Mouse (Mus musculus) embryo, embryonic 9.5 days (tissue): ENCODE measurements around the gene Gdf1.
A peak's percentile ranks its signal among the peaks of the same experiment; 100 is the strongest.

Source experiments
- DNase-seq: peaks from one replicate; pipeline ENCODE4 v3.0.0-alpha.2; 2017; ENCODE audit errors: extremely low spot score

Gene Gdf1

DNA sequence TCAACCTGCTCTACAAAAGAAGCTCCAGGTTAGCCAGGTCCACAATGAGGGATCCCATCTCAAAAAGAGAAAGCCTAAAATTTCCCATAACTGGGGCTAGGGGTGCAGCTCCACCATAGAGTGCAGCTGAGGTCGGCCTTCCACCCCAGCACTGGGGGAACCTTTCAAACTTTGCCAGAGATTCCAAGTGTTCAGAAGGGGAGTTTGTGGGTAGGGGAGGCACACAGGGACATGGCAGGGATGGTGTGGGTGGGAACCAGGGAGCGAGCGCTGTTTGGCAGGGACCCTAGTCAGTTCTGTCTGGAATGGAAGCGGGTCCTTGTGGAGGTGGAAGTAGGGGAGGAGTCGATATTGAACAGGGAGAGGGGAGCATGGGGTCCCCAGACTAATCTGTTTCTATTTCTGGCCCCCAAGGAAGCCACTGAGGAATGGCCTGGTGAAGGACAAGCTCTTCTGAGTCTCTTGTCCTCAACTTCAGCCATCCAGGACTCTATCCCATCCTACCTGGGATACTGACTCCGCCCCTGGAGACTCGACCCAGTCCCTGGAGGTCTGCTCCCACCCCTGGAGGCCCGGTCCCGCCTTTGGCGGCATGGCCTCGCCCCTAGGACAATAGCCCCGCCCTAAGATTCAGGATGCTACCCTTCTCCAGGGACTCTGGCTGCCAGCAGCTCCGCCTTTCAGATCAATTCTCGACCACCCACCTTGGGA, at the start of gene Gdf1:
Gdf1 (plus strand) TSS at position 694 of the 711 bp plus-strand sequence.
- peak; percentile 77 for DNase-seq

DNA sequence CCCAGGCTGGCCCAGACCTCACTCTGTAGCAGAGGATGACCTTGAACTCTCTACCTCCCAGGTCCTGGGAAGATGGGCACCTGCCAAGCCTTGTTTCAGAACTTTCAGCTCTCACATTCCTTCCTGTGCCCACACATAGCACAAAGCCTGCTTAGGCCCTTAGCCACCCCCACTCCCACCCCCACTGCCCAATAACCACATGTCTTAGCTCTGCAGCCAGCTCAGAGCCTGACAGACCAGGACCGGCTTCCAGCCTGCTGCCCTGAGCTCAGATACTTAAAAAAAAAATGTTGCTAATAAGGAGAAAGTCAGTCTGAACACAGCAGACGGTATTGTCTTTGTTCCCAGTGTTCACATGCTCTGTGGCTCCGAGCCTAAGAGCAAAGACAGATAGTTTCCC, 48.6 kb upstream of the Gdf1 start:
- DNase-seq = no peak

DNA sequence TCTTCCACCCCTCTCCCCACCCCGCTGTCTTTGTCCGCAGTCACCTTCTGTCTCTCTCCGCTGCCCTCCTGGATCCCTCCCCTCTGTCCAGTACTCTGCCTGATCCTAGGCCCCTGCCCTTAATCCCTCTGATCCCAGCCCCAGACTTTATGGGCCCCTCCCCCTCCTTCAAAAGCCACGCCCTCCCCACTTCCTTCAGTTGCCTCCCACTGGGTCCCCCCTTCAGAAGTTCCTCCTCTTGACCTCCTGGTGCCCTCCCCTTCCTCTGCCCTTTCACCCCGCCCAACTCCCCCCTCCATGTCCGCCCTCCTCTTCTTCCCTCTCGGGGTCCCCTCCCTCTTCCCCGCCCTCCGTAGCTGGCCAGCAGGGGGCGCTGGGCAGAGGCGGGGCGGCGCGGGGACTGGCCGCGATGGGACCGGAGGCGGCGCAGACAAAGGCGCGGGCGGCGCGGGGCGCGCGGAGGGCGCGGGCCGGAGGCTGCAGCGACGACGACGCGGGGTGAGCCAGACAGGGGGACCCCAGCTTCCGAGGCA, 46.9 kb upstream of the Gdf1 start, which contains the start of gene Homer3:
Homer3 (plus strand) TSS at position 225 of the 533 bp plus-strand sequence.
- DNase-seq = peak; percentile 99

DNA sequence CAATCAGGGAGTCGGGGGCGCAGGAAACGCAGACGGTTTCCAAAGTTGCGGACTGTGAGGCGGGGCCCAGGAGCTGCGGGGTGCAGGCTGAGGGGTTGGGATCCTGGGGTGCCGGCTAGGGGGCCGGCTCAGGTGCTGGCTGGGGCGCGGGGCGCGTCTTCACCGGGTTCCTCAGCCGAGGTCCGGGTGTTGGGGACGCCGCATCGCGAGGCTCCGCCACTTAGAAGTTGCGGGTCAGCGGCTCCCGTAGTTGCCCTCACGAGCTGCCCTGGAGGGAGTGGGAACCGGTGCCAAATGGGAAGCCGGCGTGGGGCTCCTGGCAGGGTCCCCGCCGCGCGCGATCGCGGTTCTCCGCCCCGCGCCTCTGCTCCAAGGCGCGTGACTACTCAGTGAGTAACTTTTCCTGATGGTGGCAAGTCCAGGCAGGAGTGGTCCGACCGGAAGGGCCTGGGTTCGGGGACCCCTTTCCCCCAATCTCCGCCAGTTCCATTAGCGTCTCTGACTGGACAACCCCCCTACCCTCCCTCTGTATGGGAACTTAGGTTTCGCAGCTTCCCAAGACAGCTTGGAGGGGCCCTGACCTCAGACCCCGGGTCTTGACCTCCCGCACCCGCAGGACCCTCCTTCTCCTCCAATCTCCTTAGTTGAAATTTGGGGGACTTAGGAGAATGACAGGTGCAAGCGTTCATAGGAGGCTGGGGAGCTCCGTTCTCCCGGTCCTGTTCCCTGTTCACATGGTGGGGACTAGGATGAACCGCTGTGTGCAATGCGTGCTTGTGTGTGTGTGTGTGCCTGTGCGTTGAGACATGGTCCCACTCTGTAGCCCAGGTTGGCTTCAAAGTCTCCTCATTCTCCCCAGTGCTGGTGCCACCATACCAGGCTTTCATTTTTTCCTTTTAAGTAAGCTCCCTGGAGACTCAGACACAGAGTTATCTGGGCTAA, 46.2 kb upstream of the Gdf1 start:
- DNase-seq = peak; percentile 48

DNA sequence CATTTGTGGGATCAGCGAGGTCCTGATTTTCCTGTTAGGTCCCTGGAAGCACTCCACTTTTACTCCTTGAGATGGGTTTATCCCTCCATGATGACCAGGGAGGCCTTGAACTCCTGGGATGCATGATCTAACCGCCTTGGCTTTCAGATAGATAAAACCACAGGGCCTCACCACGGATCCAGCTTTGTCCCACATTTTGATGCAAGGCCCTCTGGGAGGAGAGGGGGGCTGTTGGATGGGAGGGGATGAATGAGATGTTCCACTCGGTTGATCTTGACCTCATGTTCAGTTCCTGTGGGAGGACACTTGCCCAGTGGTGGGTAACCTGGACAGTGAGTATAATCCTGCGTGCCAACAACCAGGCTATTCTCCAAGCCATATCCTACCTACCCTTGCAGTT, 45.2 kb upstream of the Gdf1 start:
- no peak for DNase-seq

DNA sequence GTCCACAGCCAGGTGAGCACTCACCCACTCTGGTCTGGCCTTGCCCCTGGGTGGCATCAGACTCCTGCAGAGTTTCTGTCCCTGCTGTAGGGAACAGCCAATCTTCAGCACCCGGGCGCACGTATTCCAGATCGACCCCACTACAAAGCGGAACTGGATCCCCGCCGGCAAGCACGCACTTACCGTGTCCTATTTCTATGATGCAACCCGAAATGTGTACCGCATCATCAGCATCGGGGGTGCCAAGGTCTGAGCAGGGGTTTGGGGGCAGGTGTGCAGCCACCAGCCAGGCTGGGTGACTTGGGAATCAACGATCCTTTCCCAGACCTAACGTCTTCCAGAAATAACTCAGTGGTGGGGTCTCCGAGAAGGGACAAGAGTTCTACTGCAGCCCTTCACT, 44.3 kb upstream of the Gdf1 start:
- no peak for DNase-seq

DNA sequence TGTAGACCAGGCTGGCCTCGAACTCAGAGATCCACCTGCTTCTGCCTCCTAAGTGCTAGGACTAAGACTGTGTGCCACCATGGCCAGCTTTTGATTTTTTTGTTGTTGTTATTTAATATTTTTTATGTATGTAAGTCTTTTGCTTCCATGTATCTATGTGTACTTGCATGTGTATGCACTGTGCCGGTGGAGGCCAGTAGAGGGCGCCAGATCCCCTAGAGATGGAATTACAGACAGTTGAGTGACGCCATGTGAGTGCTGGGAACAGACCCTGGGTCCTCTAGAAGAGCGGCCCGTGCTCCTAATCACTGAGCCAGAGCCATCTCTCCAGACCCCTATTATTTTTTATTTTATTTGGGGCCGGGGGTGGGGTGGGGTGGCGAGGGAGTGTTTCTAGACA, 42.9 kb upstream of the Gdf1 start:
- no peak for DNase-seq

DNA sequence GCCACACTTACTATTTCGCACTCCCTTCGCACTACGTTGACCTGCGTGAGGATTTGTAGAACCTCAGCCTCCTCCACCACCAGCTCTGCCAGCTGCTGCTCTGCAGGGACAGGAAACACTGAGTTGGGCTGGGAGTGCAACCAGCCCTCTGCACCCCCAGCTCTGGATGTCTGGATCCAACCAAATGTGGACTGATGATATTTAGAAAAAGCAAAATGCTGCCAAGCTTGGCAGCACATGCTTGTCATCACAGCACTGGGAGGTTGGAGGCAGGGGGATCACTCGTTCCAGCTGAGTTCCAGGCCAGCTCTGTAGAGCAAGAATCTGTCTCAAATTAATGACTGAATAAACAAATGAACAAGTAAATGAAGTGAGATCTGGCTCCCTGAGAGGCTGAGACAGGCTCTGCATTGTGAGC, 35.6 kb upstream of the Gdf1 start:
- DNase-seq = no peak

DNA sequence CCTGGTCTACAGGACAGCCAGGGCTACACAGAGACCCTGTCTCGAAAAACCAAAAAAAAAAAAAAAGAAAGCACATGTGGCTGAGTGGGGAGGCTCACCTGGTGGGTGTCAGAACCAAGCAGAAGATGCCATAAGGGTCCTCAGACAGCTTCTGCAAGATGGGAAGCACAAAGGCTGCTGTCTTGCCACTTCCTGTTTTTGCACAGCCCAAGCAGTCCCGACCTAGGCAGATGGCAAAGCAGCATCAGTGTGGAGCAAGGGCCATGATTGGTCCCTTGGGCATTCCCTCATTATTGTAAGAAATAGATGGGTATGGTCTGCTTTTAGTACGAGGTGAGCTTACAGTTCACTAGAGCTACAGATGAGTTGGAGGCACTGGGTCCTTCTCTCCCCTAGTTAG, 28.7 kb upstream of the Gdf1 start:
- no peak for DNase-seq

DNA sequence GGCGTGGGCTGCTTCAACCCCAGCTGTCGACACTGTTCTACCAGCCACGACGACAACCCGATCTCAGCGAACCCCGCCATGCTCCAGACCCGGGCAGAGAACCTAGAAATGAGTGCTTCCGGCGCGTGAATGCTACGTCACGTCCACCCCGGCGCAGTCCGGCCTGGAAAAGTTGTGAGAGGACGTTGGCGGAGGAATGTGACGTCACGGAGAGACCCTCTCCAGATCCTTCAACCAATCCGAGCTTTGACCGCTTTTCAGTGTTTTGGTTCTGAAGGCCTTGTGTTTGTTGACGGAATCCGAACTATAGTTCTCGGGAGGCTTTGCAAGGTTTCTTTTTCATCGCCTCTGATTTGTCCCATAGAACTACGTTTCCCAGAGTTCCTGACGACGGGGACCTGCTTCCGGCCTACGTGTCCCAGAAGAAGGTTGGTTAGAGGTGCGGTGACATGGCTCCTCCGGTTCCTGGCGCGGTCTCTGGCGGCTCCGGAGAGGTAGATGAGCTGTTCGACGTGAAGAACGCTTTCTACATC, 27.2 kb upstream of the Gdf1 start, which contains the start of the genes Ddx49 and Cope:
Ddx49 (minus strand) TSS at position 132 of the 533 bp plus-strand sequence.
Cope (plus strand) TSS at position 161 of the 533 bp plus-strand sequence.
- peak; percentile 95 for DNase-seq

DNA sequence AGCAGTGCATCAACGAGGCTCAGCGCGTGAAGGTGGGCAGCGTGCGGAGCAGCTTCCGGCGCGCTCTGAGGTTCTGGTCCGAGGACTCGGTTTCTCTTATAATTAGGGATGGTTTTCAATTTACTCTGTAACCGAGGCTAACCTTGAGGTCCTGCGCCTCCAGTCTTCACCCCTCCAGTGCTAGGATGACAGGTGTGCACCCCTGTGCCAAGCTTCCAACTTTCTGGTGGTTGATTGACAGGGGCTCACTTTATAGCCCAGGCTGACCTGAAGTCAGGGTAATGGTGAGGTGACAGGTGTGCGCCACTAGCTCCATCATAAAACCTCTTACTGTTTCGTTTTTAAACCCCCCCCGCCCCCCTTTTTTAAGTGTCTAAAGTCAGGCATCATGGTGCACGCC, 26.7 kb upstream of the Gdf1 start:
- DNase-seq = no peak

DNA sequence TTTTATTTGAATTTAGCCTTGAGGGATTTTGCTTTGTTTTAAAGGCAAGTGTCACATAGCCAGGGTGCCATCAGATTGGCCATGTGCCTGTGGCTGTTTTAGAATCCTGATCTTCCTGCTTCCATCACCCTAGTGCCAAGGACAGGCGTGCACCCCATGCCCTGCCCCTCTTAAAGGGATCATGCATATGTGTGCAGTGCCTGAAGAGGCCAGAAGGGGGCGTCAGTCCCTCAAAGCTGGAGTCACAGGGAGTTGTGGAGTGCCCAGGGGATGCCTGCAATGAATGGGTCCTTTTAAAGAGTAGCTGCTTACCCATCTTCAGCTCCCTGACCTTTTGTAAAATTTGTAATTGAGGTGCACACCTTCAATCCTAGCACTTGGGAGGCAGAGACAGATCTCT, 20.3 kb upstream of the Gdf1 start:
- DNase-seq = no peak

DNA sequence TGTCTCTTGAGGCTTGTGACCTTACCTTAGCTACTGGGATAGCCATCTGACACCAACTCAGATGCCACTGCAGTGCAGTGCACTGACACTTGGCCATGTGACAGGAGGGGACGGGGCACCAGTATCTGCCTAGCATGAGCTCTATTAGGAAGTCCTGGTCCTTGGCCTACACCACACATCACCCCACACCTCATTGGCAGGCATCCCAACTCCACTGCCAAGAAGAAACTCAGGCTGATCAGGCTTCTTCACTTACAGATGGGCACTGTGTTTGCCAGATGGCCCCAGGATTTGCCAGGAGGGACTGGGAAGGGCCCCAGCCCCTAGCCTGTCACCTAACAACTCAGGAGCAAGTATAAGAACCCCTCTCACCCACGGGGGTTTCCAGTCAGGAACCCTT, 16.2 kb upstream of the Gdf1 start:
- DNase-seq = no peak

DNA sequence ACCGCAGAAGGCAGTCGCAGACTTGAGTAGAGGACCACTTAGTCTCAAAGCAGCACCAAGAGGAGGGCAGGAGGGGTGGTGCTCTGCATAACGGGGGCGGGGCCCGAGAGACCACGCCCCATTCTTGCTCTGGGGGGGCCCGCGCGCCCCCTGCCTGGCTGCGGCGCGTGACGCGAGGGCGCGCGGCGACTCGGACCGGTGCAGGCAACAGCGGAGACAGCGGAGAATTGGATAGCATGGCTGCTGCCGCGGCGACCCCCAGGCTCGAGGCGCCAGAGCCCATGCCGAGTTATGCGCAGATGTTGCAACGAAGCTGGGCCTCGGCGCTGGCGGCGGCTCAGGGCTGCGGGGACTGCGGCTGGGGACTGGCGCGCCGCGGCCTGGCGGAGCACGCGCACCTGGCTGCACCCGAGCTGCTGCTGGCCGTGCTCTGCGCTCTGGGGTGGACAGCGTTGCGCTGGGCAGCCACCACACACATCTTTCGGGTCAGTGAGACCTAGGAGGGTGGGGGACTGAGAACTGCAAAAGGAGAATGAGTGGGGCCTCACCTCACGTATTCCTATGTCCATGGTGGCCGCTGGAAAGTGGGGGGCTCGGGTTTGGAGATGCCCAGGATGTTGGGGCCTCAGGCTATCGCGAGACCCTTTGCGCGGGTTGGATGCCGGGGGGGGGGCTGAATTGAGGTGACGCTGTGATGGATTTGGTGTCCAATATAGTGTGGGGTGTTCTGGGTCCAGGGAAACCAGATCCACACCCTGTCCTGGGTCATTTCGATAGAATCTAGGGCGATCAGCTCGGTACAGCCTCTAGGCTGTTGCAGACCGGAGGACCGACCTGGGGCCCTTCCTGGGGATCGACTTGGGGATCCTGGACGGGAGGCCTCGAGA, 13.8 kb upstream of the Gdf1 start, which contains the start of gene Cers1:
Cers1 (plus strand) TSS at position 152 of the 887 bp plus-strand sequence.
- DNase-seq = peak; percentile 69

DNA sequence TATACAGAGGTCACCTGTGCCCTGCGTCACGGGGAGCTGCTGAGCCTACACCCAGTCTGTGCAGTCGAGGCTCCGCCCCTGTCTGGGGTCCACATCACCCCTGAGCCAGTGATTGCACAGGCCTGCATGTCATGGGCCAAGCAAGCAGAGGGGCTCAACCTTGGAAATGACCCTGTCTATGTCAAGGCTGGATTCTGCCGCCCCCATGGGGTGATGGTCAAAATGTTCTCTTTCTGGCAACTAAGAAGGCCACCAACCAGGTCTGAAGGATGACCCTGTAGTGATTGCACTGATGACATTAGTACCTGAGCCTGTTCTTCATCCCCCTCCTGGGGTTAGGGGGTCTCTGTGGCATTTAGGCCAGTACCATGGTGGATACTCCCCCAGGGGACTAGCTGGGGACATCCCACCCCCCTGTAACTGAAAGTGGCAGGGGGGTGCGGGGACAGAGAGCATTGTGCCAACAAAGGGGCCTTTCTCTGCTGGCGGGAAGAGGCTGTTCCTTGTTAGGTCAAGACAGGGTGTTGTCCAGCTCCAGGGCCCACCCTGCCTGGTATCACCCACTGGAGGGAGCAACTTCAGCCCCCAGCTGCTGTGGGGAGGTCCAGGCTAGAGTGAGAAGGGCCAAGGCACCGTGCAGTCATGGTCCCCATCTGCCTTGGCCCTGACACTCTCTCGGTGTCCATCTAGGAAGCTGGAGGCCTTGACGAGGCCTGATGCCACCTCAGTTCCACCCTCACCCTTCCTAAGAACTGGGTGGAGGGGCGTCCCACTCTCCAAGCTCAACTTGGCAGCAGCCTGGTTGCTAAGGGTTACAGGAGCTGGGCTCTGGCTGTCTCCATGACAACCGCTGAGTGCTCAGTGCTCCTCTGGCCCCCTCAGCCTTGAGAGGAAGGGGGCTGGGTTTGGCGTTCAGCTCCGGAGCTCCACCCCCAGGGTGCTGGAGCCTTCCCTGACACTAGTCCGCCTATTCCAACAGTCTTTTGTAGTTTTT, 12.8 kb upstream of the Gdf1 start:
- peak; percentile 66 for DNase-seq

DNA sequence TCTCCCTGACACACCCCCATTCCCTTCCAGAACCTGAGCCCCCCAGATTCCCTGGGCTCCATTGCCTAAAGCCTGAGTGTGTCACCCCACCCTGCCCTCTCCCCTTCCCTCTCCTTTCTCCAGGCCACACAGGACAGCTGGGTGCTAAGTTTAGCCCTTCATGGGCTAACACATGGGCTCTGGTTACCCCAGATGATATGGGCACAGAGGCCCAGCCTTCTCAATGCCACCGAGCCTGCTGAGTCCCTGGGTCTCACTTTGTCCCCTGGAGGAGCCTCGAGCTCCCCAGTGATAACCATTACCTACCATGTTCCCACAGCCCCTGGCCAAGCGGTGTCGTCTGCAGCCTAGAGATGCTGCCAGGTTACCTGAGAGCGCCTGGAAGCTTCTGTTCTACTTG, 11.7 kb upstream of the Gdf1 start:
- DNase-seq = no peak

DNA sequence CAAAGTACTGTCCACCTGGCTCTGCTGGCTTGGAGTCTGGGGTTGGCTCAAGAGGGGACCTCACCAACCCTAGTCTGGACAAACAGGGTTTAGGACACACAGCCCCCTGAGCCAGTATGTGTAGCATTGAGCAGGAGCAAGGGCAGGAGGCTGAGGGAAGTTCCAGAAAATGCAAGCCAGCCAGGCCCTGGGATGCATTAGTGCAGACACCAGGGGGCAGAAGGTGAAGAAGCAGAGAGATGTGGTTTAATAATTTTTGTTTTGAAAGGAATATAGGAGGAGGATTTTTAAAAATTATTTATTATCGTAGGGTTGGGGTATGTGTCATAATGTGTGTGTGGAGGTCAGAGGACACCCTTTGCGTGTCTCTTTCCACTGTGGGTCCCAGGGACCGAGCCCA, 5.9 kb upstream of the Gdf1 start:
- no peak for DNase-seq

DNA sequence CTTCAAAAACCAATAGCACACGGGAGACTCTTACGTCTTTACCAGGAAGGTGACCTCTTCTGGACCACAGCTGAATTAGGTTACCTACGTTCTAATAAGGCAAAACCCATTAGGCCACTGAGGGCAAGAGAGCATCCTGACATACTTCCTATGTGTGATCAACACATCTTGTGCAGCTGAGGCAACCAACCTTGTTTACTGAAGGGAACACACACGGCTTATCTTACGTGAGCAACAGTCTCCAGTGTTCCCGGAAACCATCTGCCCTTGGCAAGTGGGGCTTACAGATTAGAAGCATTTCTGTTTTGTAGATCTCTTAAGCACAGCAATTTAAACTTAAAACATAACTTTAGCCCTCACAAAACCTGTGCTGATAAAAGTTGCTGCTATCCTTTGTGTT, 2.1 kb upstream of the Gdf1 start:
- no peak for DNase-seq

DNA sequence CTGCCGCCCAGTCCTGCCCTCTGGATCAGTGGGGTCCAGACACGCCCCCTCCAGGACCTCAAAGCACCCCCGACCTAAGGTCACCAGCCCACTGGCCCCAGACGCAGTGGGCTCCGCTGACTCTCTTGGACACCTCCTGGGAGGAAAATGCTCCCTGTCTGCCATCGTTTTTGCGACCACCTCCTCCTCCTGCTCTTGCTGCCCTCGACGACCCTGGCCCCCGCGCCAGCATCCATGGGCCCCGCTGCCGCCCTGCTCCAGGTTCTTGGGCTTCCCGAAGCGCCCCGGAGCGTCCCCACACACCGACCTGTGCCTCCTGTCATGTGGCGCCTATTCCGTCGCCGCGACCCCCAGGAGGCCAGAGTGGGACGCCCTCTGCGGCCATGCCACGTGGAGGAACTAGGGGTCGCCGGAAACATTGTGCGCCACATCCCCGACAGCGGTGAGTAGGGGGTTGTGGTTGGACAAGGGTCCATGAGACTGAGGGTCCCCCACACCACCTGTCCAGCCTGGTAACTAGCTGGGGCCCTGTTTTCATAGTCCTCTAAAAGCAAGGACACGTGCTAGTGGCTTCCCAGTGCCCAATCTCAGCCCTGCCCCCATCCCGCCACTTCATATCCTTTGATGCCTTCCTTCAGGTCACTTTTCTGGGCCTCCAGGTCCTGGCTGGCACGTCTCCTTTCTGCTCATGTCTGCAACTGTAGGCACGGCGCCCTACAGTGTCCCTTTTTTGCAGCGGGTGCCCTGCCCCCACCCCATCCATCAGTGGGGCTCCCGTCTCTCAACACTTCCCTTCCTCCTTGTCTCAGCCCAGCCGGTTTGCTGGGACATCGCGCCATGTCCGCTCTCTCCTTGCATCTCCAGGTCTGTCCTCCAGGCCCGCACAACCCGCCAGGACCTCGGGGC, 471 bp downstream of the Gdf1 start:
- DNase-seq = peak; percentile 83
